Mouse (Mus musculus) cerebellum, adult 9-10 months (tissue): Measurements from ENCODE around the gene Degs2.

Source experiments
- DNase-seq: peaks from one replicate; pipeline ENCODE4 v3.0.0; 2022

Gene Degs2

DNA sequence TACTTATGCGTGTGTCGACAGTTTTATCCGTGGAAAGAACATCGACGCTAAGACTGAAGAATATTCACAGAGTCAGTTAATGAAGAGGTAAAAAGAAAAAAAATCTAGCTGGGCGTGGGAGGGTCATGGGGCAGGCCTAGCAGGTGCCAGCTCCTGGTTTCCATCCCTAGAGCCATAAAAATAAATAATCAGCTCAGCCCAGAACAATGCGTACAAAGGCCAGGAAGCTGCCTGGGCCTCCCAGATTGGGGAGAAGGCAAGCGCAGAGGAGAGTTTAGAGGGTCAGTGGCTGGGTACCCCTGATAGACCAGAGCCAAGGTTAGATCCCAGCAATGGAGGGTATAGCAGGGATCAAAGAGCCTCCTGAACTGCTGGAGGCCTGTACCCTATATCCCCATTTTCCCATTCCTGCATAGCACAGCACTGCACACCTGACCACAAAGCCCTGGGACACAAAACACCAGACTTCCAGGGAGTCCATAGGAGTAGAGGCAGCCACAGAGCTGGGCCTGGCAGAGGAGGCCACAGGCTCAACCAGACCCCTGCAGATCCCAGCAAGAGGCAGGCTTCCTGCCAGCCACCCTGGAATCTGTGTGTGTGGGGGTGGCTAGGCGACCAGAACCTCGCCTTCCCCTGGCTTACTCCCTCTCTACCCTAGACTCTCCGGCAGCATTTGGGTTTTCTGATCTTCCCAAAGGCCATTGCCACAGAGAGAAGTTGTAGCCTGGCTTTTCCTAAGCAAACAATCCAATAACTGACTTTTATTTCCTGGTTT, 3.2 kb downstream of the Degs2 start:
- no peak for DNase-seq

DNA sequence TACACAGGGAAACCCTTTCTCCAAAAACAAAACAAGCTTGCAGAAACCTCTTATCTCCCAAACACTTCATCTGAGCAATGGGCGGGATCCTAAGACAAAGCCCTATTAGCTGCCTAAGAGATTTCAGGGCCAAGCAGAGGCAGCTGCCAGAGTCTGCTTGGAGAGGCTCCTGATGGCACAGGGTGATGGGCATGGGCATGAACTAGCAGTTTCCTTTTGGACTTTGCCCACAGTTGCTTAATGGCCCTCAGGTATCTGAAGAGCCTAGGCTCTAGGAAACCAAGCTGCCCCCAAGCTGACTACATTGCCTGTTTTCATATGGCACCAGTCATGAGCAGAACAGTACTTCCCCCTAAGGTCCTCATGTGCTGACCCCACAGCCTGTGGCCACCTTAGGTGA, 7.9 kb downstream of the Degs2 start:
- DNase-seq = no peak

DNA sequence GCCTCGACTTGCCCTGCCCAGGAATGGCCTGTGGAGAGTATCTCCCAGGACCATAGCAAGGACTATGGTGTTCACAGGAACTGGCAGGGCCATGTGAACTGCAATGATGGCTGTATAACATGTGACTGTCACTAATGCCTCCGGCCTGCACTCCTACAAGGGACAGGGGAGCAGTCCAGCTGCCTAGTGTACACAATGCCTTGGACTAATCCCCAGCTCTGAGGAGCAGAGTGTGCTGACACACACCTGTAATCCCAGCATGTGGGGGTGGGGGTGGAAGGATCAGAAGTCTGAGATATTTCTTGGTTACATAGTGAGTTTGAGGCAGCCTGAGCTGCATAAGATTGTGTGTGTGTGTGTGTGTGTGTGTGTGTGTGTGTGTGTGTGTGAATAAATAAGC, 8.5 kb downstream of the Degs2 start:
- DNase-seq = no peak

DNA sequence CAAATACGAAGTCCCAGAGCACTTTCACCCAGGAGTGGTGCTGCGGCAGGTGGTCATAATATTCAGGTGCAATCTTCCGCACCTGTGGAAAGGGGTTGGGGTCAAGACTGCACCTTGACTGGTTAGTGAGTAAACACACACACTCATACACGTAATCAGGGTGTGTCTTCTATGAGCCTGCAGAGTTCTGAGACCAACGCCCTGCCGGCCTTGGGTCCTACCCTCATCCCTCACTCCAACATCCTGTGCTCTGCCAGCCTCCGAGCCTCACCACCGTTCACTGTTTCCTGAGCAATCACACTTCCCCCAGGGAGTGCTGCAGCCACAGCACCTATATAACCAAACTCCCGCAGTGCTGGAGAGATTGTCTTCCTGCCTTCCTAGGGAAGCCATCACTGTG, 11.6 kb downstream of the Degs2 start:
- no peak for DNase-seq

DNA sequence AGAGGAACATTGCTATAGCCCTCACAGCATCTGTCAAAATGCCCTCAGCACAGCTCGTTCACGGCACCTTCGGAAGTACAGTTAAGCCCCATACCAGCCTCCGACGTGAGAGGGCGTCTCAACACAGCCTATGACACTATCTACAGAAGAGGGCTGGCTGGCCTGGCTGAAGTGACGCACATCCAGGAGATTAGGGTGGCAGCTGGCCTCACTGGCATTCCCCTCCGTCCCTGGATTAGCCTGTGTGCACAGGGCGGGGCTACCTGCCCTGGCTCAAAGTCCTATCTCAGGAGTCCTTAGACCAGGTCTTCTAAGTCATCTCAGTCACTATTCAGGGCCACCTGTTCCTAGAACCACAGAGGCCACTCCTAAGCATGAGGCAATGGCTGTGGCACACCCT, 12.9 kb downstream of the Degs2 start:
- DNase-seq = no peak

DNA sequence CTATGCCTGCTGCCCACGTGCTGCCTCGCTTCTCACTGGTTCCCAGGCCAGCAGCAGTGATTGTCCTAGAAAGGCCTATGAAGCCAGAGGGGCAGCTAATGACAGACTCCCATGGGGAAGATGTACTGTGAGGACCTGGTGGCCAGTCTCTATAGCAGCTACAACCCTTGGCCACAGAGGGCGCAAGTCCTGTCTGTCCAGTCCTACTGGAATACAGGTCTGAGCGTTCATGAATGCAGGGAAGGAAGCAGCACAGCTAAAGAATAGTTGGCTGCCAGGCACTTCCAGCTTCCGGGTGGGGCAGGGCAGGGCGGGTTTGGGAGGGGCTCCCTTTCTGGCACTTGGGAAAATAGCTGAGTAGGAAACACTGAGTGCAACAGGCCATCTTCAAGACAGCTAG, 15.2 kb downstream of the Degs2 start:
- DNase-seq = no peak

DNA sequence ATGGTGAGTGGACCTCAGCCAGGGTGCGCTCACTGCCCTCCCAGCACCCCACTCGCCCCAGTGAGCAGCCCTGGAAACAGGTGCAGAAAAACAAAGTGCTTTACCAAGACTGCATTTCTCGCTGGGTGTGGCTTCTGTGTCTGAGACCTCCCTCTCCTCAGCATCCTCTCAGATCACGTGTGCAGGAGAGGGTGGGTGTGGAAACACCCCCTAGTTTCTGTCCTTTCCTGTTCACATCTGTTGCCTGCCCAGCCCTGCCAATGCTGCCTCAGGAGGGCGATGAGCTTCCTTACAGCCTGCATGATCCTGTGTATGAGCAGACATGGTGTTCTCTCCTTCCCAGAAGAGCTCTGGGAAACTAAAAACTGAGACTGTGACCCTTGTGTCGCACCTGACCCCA, 15.7 kb downstream of the Degs2 start:
- DNase-seq = no peak

DNA sequence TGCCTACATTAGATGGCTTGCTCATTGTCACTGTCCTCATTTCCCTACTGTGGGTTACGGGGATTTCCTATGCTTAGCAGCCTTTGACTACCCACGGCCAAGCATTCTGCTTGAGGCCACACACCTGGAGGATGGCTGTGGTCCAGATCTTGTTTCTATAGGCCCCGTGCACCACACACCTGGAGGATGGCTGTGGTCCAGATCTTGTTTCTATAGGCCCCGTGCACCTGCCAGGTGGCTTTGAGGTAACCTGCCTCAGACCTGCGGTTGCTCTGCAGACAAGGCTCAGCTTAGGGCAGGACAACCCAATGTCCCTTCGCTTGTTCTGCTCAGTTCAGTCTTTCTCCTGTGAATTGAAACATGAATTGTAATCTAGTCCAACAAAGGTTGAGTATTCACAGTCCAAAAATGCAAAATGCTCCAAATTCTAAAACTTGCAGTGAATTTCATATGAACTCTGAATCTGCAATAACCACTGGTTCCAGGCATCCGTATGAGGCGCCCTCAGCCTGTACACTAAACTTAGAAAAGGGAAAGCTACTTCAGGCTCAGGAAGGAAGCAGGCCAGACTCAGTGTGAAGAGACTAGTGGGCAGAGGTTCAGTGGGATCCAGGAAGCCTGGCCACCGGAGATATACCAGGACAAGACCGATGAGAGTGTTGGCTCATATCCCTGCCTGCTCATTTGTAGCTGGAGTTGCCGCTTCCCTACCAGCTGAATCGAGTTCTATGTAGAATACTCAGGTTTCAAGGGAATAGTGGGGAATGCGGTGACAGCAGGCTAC, 19.7 kb downstream of the Degs2 start:
- DNase-seq = no peak

DNA sequence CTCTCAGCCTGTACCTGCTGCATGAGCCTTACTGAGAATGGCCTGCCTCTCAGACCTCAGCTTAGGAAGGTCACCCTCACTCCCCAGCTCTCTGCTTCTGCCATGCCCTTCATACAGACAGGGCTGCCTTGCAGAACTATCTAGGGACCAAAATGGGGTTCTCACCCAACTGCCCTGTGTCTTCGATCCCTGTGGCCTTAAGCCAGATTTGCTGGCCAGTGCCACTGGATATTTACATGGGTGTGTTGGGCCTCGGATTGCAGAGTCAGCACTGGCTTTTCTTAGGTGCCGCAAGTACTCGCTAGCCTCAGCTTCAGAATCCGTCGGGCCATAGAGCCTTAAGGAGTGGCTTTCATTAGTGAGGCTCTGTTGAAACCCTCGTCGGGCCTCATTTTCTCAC, 21.3 kb downstream of the Degs2 start:
- no peak for DNase-seq

DNA sequence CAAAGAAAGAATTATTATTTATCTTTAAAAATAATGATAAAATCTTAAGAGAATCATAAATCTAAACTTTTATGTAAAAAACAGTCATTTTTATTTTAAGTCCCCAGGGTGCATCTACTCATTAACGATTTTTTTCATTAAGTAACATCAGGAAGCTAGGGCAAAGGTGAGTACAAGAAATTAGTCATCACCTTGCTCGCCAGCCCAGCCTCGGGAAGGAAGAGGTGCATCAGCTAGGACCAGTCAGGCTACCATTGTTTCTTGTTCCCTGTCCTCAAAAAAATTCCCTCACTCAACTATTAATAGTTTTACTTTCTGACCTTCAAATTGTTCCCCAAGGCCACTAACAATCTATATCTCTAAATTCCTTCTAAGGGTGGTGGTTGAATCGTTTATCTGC, 23.7 kb downstream of the Degs2 start:
- DNase-seq = no peak

DNA sequence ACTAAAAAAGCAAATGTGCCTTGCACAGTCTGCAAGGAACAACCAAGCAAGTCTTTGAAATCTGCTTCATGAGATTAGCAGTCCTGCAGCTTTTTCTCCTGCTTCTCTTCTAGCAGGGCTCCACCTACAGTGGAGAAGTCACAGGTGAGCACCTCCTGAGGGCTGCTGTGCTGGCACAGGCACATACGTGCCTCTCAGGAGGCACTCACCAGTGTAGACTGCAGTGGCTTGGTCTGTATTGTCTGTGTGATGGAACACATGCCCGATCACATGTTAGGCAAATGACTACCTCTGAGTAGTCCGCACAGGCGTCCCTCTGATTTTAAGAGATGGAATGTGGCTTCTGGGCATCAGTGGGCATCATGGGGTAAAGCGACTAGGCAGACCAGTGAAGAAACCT, 25.0 kb downstream of the Degs2 start:
- no peak for DNase-seq

DNA sequence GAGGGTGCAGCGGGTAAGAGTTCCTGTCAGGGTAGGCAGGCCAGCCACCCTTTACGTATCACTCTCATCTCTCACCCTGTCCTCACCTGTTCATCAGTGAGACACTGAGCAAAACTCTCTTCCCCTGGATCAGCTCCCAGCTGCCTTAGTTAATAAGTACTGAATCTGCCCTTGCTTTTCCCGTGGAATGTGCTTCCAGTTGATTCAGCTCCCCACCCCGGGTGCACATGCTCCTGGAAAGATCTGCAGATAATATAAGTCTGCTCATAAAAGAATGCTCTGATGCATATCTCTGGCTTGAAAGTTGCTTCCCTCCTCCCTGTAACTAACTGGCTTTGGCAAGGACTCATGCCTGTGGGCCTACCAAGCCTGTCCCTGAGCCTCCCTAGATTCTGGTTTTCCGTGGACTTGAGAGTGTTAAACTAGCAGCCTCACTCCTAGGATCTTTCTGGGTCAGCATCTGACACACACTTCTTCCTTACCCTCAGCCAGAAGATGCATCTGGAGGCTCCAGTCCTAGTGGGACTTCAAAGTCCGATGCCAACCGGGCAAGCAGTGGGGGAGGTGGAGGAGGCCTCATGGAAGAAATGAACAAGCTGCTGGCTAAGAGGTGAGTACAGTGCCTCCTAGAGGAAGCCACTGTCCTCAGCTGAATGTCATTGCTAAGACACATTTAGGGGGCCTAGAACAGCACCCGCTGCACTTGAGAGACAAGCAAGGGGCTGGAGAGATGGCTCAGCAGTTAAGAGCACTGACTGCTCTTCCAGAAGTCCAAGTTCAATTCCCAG, 26.3 kb downstream of the Degs2 start:
- DNase-seq = no peak

DNA sequence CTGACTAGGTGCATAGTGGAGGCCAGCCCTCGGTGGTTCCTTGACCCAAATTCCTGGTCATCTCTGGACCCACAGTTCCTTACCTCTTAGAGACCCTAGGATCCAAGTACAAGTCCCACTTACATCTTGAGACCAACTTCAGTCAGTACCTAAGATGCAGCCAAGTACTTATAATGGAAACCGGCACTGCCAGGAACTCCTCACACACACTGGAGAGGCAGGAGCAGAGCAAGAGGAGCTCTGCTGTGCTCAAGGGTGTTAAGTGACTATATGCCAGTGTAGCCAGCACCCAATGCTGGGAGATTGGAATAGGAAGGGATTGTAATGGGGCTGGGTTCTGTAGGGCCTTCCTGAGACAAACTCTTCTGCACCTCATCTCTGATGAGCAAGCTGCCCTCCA, 27.2 kb downstream of the Degs2 start:
- DNase-seq = no peak

DNA sequence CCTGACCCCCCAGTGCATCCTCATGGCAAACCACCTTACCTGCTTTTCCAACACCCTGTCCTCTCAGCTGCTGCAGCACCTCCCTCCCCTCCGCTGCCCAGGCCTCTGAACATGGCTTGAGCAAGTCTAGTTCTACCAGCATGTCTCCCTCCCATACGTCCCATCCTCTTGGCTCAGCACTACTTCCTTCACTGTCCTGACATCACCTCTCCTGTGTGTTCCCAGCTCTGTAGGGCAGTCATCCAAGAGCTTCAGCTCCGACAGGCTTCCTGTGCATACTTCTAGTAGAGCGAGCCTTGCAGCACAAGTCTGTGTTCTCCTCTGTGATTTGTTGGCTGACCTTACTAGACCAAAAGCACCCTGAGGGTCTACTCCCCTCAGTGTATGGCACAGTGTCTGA, 27.6 kb downstream of the Degs2 start:
- DNase-seq = peak; percentile 54

DNA sequence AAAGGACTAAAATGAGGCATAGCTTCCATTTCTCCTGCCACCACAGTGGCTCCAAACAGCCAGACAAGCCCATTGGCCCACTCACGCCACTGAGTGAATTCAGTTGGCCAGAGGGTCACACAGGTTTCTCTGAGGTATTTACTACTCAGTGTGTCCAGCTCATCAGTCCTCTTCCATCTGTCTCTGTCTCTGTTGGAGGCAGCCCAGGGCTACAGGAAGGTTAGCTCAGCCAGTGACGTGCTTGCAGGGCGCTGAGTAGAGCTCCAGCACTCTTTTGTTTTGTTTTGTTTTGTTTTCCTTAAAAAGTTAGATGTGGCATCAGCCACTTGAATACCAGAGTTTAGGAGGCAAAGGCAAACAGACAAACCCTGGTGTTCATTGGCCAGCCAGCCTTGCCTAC, 28.6 kb downstream of the Degs2 start:
- DNase-seq = peak; percentile 43

DNA sequence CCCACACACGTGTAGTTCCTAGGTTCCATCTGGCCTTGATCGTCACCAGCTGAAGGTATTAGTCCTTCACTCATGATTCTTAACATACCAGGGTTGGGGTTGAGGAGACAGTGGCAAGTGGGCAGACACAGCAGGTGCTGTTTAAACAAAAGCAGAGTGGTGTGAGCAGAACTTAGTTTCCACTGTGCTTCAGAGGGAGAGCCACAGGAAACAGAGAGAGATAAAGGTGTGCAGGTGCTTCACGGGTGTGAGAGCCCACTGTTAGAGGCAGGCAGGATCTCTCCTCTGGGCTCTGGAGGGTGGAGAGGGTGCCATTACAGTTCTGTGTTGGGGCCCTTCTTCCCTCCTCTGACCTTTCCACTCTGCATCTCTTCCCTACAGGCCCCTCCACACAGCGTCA, 29.2 kb downstream of the Degs2 start:
- DNase-seq = no peak

DNA sequence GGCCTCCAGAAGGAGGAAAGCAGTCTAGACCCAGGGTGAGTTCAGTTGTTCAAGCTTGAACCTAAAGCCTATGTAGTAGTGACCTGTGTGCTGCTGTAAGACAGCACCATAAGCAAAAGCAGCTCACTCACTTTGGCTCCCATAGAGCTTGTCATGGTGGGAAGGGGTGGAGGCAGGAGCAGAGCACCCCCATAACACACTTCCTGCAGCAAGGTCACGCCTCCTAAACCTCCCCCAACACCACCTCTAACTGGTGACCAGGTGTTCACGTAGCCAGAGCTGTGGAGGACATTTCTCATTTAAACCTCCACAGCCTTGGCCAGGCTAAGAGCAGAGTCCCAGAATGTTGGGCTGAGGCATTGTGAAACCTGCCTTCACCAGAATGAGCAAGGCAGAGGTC, 30.6 kb downstream of the Degs2 start:
- no peak for DNase-seq

DNA sequence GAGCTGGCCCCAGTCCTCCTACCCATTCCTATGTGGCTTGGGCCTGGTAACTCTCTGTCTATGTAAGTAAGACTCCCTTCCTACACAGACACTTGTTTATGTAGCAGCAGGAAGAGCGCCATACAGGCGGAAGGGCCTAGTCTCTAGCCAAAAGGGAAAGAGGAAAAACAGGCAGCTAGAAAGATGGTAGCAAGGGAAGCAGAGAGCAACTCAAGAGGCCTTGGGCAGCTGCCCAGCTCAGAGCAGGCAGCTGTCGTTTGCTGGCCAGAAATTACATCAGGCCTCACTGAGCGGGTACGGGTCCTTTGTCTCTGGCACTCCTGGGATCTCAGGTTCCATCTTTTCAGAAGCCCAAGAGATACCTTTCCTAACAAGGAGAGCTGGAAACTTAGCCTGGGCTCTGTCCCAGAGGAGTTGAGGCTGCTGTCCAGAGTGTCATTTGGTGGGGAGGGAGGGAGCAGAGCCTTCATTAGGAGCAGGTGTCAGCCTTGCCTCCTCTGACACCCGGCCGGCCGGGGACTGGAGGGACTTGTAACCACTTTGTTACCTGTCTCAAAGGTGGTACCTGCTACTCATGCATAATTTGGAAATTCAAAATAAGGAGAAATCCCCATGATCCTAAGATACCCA, 33.4 kb downstream of the Degs2 start:
- DNase-seq = peak; percentile 33

DNA sequence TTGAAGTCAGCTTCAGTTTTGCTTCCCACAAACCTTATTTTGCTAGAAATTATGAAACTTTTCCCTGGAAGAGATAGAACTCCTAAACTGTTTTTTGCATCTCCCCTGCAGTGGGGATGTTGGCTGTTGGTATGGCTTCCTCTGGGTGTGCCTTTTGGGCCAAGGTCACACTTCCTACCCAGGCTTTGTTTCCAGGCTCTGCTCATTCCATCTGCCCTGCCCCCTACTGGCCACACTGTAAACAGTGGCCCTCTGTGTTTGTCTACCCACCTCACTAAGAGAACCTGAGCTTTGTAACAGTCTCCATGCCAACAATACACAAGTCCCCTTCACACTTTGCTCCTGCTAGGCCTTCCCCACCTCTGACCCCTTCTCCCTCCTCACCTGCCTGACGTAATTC, 44.8 kb downstream of the Degs2 start:
- DNase-seq = peak; percentile 25

DNA sequence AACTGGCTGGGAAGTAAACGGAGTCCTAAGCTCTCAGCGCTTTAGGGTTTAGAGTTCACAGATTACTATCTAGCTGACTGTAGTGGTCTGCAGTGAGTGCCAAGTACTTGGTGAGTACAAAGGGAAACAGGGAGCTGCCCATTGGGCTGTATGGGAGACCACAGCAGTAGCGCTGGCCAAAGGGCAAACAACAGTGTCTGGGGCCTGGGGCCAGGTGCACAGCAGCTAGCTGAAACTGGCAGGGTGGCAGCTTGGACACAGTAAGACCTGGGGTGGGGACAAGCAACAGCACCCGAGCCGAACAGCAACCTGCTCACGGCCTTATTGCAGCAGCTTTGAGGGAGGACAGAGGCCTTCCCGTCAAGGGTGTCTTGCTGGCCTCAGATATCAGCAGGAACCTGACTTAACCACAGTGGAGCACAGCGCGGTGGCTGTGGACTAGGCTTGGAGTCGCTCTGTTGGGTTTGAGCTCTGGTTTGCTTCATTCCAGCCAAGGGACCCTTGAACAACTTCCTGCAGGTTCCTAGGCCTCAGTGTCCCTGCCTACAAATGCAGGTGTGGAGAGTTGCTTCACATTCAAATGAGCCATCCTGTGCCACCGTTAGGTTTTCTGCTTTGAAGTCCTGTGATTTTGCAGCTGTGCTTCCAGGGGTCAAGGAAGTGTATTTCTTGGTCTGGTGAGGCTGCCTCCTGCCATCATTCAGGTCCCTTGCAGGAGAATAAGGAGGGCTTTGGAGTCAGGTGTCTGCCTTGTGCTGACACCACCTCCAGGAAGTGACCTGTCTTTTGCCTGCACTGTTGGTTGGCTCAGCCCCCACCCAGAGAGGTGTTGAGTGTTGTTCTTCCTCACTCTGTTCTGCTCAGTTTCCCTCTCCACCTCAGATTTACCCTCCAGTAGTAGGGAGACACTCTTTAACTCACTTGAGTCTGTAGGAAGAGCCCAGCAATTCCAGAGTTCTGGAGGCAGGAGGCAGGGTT, 48.5 kb downstream of the Degs2 start:
- no peak for DNase-seq

DNA sequence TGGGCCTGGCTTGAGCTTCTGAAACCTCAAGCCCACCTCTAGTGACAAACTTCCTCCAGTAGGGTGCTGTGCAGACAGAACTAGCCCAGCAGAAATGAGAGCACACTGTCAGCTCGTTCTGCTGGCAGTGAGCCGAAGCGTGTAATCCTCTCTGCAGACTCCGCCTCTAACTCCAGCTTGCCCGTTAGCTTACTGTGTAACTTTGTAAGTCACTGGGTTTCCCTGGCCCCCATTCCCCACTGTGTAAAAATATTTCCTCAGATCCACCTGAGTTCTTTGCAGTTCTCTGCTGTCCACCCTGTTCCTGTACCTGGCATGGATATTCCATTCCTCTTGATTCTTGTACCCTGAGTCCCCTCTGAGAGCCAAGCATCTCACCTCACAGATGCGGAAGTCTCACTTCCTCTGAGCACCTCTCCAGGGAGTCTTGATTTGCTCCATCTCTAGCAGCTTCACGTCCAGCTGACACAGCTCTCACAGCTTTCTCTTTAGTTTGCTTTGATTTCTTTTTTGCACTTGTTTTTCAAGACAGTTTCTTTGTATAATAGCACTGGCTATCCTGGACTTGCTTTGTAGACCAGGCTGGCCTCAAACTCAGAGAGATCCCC, 51.0 kb downstream of the Degs2 start:
- DNase-seq = no peak

DNA sequence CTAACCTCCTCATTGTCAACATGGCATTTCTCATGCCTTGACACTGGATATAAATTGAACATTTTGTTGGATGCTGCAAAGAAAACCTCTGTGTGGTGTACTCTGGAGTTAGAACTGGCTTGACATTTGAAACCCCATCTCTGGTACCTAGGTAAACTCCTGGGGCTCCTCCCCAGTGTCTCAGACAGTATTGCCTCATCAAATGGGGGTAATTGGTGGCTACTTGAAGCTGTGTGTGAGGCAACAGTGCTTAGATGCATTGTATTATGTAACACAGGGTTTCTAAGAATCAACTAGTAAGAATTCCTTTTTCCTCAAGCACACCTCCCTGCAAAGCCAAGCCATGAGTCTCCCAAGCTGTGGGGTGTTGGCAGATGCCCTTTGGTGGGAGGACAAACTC, 54.3 kb downstream of the Degs2 start:
- DNase-seq = no peak
